Mouse (Mus musculus) heart, postnatal 14 days (tissue): ENCODE results near the gene Igsf11. TPM values are rescaled to one million over a fixed set of nuclear protein-coding genes. Genes with fewer than 3 reads are reported as not detected.
A peak's percentile ranks its signal among the peaks of the same experiment; 100 is the strongest.

Source experiments
- DNase-seq, 2 experiments: peaks; one replicate each; pipeline ENCODE4 v3.0.0; 2021 to 2022
- intact Hi-C: fragments of 180-260 bp; cut with DNase I; formaldehyde crosslinking; loops from one replicate; pipeline ENCODE4 v1.15.1; 2025
- long read RNA-seq, 2 experiments: library from polyadenylated mRNA; stranded (forward); transcript quantifications; one replicate each; pipeline ENCODE4 v2.0.0; 2021
- total RNA-seq, 2 experiments: library from RNA; stranded (reverse); gene quantifications; 2 replicates each; pipeline ENCODE4 v1.2.3; 2021

Gene Igsf11
- total RNA-seq = under 1 TPM; 0.41 to 0.65 TPM
- long read RNA-seq, experiment 1, partial matches to known transcripts = 0 of 1 reads
- long read RNA-seq, experiment 1, other reads (novel, unspliced or antisense) = 0 of 1 reads
- long read RNA-seq, experiment 2, partial matches to known transcripts = 0 of 1 reads
- long read RNA-seq, experiment 2, other reads (novel, unspliced or antisense) = 1 of 1 reads

GRCm38 (mm10) chr16:38892371-38892770, at the start of gene Igsf11:
Gene Igsf11, plus strand, starts transcription at chr16:38892671.
- no peak for DNase-seq
- intact Hi-C loops = no loop called here

- intact Hi-C loops = loop anchor here (2.0 kb wide), 1 partner anchor 191 kb away; no protein-coding TSS in a partner anchor
Observed at GRCm38 (mm10) chr16:38858120-38858749, 34.2 kb upstream of the Igsf11 start.

DNA sequence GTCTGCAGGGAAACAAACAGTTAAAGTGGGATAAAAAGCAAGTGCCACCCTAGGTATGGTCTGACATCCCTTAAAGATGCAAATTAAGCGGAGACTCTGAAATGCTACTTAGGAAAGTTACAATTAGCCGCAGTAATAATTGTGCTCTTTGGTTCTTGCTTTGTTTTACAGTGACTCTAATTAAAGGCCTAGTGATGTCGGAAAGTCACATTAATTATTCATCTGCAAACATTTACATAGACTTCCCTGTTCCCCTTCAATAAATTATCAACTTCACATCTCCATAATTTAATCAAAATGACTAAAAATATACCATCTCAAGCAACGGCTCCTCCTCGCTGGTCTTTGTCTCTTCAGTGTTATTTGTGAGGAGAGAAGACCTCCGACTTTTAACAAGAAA, 31.9 kb upstream of the Igsf11 start:
- no peak for DNase-seq
- intact Hi-C loops = no loop called here

More at GRCm38 (mm10) chr16:38858120-38858749, 34.2 kb upstream of the Igsf11 start:
- DNase-seq = peak in 1 of 2 experiments; percentile 25

DNA sequence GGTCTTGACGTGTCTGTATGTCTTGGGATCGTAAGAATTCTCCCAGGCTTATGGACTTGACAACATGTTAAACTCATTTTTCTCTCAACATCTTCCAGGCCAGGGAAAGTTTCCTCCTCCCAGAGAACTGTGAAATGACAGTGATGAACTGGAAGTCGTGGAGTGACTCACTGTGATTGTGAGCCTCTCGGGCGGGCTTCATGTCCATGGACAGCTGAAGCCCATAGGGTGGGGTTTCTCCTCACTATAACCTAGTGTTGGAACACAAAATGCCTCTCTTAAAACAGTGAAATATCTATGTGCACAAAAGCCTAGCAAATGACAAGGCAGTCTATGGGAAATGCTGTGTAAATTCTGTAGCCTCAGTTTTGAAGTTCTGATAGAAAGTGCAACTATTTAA, 28.1 kb upstream of the Igsf11 start:
- DNase-seq = no peak
- intact Hi-C loops = no loop called here

DNA sequence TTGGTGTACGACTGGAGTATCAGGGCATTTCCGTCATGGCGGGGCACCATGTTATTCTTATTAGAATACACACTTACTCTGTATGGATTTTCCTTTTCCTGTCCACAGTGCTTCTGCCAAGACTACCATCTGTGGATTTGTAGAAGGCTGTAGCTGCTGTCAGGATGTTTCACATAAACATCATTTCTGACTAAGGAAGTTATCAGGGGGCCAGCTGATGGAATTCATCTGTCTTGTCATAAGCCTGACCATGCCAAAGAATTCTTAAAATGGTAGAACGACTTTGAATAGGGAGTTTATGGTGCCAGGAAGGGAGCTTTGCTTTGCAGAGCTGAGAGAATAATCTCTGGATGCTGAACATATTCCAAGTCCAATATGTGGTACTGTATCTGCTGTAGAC, 19.2 kb upstream of the Igsf11 start:
- no peak for DNase-seq
- intact Hi-C loops = no loop called here

DNA sequence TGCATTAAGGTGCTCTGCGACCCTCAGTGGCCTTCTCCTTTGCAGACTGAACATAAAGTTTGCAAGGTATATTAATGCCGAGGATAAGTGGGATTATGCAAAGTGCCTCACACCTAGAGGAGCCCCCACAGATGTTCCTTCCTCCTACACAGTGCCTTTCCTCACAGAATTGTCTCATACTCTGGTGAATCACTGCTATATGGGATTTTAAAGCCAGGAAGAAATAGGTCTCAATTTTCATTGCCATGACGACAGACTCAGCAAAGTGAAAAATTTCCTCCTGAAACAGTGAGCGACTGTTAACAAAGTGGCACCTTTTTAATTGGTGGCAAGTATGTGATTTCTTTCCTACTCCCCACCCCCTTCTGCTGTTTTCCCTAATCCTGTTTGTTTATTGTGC, 18.0 kb upstream of the Igsf11 start:
- no peak for DNase-seq
- intact Hi-C loops = no loop called here

DNA sequence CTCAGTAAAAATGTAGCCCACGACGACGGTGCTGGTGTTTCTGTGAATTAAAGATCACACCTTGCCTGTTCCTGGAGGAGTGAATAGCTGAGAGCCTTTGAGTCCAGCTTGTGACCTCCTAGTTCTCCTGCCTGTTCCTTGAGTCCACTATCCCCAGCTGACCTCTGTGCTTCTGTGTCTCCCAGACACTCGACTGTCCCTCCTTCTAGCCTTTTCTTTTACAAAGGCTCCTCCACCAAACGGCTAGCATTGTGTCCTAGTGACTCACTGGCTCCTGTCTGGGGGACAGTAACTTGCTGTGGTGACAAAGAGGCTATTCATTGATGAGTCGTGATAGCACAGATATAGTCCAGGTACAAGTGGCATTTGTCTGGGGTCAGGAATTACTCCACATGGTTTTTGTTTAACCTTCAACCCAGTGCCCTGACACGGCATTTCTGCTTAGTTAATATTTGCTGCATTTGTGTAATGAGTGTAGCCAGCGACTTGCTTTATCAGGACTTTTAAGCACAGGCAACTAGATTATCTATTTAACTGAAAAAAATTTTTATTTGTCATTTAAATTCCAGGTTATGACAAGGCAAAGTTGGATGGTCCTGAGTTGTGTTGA, 6.5 kb downstream of the Igsf11 start:
- DNase-seq = no peak

GRCm38 (mm10) chr16:38900024-38900423, 7.6 kb downstream of the Igsf11 start:
- intact Hi-C loops = no loop called here
- DNase-seq = no peak

More for the DNA sequence above, 6.5 kb downstream of the Igsf11 start:
- intact Hi-C loops = no loop called here

- DNase-seq = peak; percentile 94 to 96
- intact Hi-C loops = loop anchor here (2.0 kb wide), 1 partner anchor 151 kb away; no protein-coding TSS in a partner anchor
Observed at GRCm38 (mm10) chr16:38902111-38902778, 9.8 kb downstream of the Igsf11 start.

- DNase-seq = no peak
- intact Hi-C loops = loop anchor here (2.0 kb wide), 1 partner anchor 150 kb away; no protein-coding TSS in a partner anchor
Observed at GRCm38 (mm10) chr16:38903020-38903419, 10.5 kb downstream of the Igsf11 start.

- intact Hi-C loops = no loop called here
Observed at GRCm38 (mm10) chr16:38904202-38904601, 11.7 kb downstream of the Igsf11 start.

DNA sequence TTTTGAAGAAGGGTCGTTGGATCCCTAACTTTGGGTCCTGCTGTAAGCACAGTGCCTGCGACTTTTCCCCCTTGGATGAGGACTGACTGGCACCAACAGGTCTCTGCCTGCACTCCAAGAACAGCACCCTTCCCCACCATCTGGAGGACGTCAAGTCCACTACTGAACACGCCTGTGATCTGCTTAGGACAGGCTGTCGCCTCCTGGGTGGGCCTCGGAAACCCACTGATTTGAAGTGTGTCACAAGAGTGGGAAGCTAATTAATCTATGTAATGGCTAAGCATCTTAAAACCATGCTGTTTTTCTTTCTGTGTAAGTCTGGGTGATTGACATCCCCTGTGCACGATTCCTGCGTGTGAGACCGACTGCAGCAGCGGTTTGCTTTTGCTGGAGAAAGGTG, 13.4 kb downstream of the Igsf11 start:
- intact Hi-C loops = no loop called here
- no peak for DNase-seq

More at GRCm38 (mm10) chr16:38904202-38904601, 11.7 kb downstream of the Igsf11 start:
- no peak for DNase-seq

DNA sequence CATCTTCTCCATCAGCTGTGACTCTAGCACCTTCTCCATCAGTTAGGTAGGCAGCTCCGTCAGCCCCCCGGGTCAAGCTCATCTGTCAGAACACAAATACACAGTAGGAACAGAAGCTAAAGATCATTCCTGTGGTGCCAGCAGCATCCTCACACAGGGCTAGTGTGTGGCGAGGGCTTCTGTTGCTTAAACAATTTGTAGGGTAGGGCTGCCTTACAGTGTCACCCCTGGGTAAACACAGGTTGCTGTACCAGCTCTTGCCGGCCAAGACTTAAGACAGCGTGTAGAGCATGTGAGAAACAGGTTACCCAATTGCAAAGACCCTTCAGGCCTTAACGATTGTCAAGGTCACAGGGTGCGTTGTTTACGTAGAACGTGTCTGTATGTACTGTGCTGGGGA, 15.8 kb downstream of the Igsf11 start:
- no peak for DNase-seq
- intact Hi-C loops = no loop called here

DNA sequence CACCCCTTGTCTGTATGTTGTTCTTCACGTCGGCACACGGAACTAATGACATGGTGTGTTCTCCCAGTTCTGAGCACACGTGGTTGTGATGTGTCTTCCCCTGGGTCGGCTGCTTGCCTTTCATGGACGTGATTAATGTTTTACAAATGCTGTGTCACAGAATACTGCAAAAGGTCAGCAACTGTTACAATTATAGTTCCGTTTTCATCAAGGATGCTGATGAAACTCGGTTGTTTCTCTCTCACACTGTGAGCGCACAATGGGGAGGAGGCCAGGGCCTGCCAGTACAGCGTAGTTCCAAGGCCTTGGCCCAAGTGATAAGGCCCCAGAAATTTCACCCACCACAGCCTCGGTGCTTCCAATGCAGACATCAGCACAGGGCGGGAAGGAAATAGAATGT, 17.0 kb downstream of the Igsf11 start:
- DNase-seq = no peak
- intact Hi-C loops = no loop called here

- no peak for DNase-seq
- intact Hi-C loops = no loop called here
Observed at GRCm38 (mm10) chr16:38910088-38910487, 17.6 kb downstream of the Igsf11 start.

- intact Hi-C loops = no loop called here
- DNase-seq = no peak
Observed at GRCm38 (mm10) chr16:38915451-38915850, 23.0 kb downstream of the Igsf11 start.

DNA sequence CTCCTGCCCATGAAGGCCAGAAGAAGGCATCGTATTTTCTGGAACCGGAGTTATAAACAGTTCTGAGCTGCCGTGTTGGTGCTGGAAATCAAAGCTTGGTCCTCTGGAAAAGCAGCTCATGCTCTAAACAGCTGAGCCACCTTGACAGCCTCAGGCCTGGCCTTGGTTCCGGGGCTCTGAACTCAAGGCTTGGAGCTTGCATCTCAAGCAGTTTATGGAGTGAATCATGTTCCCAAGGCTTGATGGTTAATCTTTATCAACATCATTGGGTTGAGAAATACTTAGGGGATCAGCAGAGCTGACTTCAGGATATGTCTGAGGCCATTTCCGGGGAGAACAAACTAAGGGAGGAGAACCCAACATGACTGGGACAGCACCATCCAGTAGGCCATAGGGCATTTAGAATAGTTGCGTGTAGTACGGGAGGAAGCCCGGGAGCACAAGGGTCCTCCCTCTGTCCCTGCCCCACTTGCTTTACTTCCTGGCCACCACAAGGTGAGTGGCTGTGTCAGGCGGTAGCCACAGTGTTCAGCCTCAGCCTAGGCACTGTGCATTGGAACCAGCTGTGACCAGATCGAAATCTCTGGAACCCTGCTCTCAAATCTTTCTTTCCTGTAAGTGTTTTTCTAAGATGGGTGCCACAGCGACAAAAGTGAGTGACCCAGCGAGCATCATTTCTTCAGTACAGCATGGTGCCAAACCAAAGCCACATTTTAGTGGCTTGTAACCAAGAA, 23.7 kb downstream of the Igsf11 start:
- intact Hi-C loops = no loop called here
- DNase-seq = no peak

DNA sequence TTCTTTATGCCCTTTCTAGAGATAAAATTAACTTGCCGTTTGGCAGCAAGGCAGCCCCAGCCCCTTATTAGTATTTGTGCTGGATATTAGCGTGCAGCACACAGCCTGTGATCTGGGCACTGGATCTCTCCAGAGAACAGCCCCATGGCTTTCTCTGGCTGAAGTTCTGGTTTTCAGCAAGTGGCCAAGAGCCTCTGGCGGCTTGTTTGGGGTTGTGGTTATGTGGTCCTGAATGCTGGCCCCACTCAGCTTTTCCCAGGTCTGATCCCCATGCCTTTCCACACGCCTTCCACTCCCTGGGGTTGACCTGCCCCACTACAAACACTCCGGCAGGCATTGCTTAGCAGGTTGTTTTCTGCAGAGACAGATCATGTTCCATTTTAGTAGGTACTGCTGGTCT, 24.4 kb downstream of the Igsf11 start:
- intact Hi-C loops = no loop called here
- DNase-seq = no peak

DNA sequence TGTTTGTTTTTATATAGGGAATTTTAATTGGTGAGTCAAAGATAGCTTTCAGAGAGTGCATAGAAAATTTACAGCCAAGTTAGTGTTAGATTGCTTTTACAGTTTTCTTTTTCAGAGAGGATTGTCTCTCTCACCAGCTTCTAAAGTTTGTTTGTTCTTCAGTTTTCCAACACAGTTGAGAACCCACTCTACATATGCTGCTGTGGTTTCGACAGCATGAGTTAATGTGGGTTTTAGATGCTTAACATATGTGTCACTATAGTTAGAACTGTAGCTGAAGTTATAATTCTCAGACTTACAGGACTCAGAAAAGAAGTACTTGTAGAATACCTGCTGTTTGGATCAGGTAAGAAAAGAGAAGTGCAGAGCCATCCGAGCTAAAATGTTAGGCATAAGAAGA, 25.6 kb downstream of the Igsf11 start:
- intact Hi-C loops = no loop called here
- DNase-seq = no peak

- intact Hi-C loops = no loop called here
- DNase-seq = no peak
Observed at GRCm38 (mm10) chr16:38920488-38920887, 28.0 kb downstream of the Igsf11 start.

GRCm38 (mm10) chr16:38924940-38925339, 32.5 kb downstream of the Igsf11 start:
- intact Hi-C loops = no loop called here
- DNase-seq = no peak
